Mouse (Mus musculus) small intestine, adult 2 months (tissue): Measurements from ENCODE around the gene Ncoa5. TPM values are rescaled to one million over a fixed set of nuclear protein-coding genes. Genes with fewer than 3 reads are reported as not detected.
A peak's percentile ranks its signal among the peaks of the same experiment; 100 is the strongest.

ENCODE experiments used
- H3K27ac ChIP-seq: fragments of 200-500 bp; 2 replicates; pipeline ENCODE4 v1.5.1; 2012; ENCODE audit warnings: low read depth, low read length, control low read depth, inconsistent platforms; ENCODE audit not compliant: insufficient read depth
- H3K27me3 ChIP-seq: fragments of 200-500 bp; 2 replicates; pipeline ENCODE4 v1.6.1; 2012; ENCODE audit warnings: mild to moderate bottlenecking, moderate library complexity, low read length, inconsistent platforms; ENCODE audit not compliant: control insufficient read depth, insufficient read depth
- H3K36me3 ChIP-seq: fragments of 200-500 bp; 2 replicates; pipeline ENCODE4 v1.6.1; 2012; ENCODE audit warnings: mild to moderate bottlenecking, low read length, control low read depth, inconsistent platforms; ENCODE audit not compliant: control insufficient read depth, insufficient read depth
- H3K4me1 ChIP-seq: fragments of 200-500 bp; 2 replicates; pipeline ENCODE4 v1.6.1; 2012; ENCODE audit warnings: low read length, inconsistent platforms, mixed read lengths; ENCODE audit not compliant: control insufficient read depth, insufficient read depth, insufficient read length
- H3K4me3 ChIP-seq: fragments of 200-500 bp; 2 replicates; pipeline ENCODE4 v1.5.1; 2012; ENCODE audit warnings: low read depth, mild to moderate bottlenecking, control low read depth, inconsistent platforms, low read length, moderate library complexity
- CTCF ChIP-seq: fragments of 200-500 bp; IDR thresholded peaks from 2 replicates; pipeline ENCODE4 v1.5.1; 2012; ENCODE audit warnings: low read depth, mild to moderate bottlenecking, control low read depth, inconsistent platforms, low read length, moderate library complexity, mixed read lengths; ENCODE audit not compliant: insufficient replicate concordance, insufficient read length; ENCODE audit errors: extremely low read depth
- POLR2A ChIP-seq: fragments of 200-500 bp; IDR thresholded peaks from 2 replicates; pipeline ENCODE4 v1.6.1; 2012; ENCODE audit warnings: low read depth, mild to moderate bottlenecking, control low read depth, inconsistent platforms, low read length, moderate library complexity
- WGBS: fragments of 180-500 bp; shearing (Covaris S2); methylation state at CpG from one replicate; pipeline ENCODE4 v1.1.7; 2018; 5-methylcytosine and 5-hydroxymethylcytosine counted together
- polyA plus RNA-seq: library from polyadenylated mRNA; depleted of rRNA; stranded (reverse); fragments of >200 nt; gene quantifications from 2 replicates; pipeline ENCODE4 v1.2.3, GENCODE M21; 2012; rRNA removed

Gene Ncoa5
- polyA plus RNA-seq: 8.6 and 16.5 TPM in 2 replicates

DNA sequence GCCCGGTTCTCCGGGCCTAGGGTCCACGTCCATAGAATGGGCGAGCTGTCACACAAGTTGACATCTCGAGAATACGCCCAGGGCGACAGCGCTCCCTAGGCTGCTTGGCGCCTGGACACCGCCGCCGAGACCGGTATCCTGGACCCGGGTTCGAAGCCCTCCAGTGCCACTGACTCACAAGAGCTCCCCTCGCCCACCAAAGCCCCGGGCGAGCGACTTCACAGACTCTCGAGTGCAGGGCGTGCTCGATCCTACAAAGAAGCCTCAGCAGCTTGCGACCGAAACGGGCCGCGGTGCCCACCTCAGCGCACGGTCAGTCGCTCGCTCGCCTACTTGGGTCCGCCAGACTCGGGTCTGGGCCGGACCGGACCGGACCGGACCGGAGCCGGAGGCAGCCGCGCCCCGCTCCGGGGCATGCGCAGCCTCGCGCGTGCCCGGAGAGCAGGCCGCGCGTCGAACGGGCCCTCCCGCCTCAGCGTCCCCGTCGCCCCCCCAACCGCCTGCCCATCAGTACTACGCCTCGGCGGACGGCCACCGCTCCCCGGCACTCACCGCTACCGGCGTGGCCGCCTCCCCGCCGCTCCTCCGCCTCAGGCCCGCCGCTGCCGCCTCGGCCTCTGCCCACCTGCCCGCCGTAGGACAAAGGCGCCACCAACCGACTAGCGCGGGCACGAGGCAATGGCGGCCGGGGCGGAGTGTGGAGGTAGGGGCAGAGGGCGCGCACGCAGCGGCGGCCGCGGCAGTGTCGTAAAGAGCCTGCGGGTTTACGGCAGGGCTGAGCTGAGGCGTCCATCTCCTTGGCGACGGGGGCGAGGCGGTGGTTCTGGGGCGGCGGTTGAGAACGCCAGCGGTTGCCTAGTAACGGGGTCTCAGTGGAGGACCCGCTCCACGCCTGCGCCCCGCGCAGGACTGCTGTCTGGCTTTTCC is at the start of gene Ncoa5:
Gene Ncoa5, minus strand, starts transcription at position 737 of the 927 bp plus-strand sequence.
- no peaks in the 10 kb centered on the region for H3K27me3 ChIP-seq
- peak within 1 kb of the TSS; percentile 95 for H3K4me3 ChIP-seq
- no peaks in the 10 kb centered on the region for H3K36me3 ChIP-seq
- peak within 1 kb of the TSS; percentile 62 for H3K27ac ChIP-seq
- under 1% methylated on average over 103 of the region's 111 CpGs for WGBS
- TF ChIP-seq CTCF (0 out of 2 replicates have a peak, but pooled peaks have one; percentile 9), POLR2A (peak; percentile 67; the same call in 1 of the 2 replicates)
- H3K4me1 ChIP-seq: no peaks in the 10 kb centered on the region

DNA sequence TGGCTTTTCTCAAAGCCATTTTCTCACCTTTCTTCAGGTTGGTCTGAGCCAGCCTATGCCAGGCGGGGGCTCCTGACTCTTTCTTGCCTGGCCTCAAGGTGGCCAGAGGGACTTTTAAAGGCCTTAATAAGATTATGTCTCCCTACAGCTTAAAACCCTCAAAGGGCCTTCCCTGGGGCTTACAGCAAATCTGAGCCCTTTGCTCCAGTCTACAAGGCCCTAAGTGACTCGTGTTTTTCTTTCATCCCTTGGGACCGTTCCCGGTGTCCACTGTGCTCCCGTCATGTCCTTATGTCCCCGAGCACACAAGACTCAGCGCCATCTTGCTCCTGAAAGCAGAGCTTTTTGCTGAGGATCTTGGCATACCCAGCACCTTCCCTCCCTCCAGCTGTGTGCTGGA is 46.6 kb upstream of the Ncoa5 start:
- no peak overlapping the region for H3K4me3 ChIP-seq
- TF ChIP-seq POLR2A: no peak
- TF ChIP-seq CTCF: no peak
- no peaks in the 10 kb centered on the region for H3K36me3 ChIP-seq
- no peak overlapping the region for H3K27ac ChIP-seq
- peaks cover 20% of the 10 kb centered on the region; the same call in 1 of the 2 replicates for H3K27me3 ChIP-seq
- 21% methylated on average over 7 of the region's 7 CpGs for WGBS
- H3K4me1 ChIP-seq: no peaks in the 10 kb centered on the region

DNA sequence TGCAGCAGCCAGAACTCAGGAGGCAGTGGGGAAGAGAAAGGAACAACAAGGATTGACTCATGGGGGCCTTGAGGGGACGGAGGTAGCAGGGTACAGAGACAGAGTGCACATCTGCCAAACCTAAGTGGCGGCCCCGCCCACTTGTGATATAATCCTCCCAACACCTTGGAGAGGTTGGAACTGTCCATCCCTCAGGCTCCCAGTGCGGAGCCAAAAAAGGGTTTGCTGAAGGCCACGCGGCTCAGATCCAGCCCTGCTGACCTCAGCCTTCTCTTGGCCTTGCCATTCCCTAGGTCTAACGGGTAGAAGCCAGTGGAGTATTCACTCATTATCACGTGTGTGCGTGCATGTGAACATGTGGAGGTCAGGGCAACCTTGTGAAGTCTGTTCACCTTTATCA is 46.0 kb upstream of the Ncoa5 start:
- Histone ChIP-seq H3K36me3 (no peaks in the 10 kb centered on the region), H3K4me3 (no peak overlapping the region), H3K27me3 (peaks cover 20% of the 10 kb centered on the region; the same call in 1 of the 2 replicates), H3K27ac (no peak overlapping the region), H3K4me1 (no peaks in the 10 kb centered on the region)
- WGBS: 22% methylated on average over 9 of the region's 9 CpGs
- no peak for TF ChIP-seq CTCF
- no peak for TF ChIP-seq POLR2A

DNA sequence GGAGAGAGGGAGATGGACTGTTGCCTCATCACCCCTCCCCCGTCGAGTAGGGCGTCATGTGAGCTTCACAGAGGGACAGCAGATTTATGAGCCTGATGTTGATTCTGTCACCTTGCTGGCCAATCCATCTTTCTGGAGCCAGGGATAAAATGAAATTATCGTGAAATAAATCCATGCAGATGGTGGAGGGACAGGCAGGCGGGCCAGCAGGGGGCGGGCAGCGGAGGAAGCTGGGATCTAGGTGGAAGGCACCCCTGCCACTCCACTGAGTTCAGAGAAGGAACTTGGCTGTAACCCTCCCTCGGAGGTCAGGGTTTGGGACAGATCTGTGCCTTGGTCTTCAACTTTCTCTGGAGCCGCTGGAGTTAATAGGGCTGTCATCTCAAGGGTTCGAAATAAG is 43.9 kb upstream of the Ncoa5 start:
- H3K36me3 ChIP-seq: no peaks in the 10 kb centered on the region
- H3K4me1 ChIP-seq: no peaks in the 10 kb centered on the region
- WGBS: 21% methylated on average over 10 of the region's 10 CpGs
- H3K27me3 ChIP-seq: peaks cover 20% of the 10 kb centered on the region; the same call in 1 of the 2 replicates
- TF ChIP-seq CTCF (no peak), POLR2A (no peak)
- no peak overlapping the region for H3K4me3 ChIP-seq
- no peak overlapping the region for H3K27ac ChIP-seq

DNA sequence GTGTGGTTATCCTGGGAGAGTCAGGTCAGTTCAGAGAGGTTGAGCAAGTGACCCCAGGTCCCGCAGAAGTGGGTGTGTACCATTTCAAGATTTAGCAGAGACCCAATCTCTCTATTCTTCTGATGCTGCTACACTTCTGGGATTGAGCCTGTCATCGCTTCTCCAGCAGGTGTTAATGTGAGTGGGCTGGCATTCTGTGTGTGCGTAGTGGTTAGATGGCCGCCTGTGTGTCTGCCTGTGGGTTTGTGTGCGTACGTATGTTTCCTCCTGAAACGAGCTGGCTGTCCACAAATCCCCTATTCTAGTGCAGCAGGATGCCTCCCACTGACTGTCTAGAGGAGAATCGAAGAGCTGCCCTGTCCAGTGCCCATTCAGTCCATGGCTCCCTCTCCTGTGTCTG is 43.4 kb upstream of the Ncoa5 start:
- Histone ChIP-seq H3K4me1 (no peaks in the 10 kb centered on the region), H3K4me3 (no peak overlapping the region), H3K27ac (no peak overlapping the region), H3K27me3 (peaks cover 20% of the 10 kb centered on the region; the same call in 1 of the 2 replicates), H3K36me3 (no peaks in the 10 kb centered on the region)
- TF ChIP-seq CTCF (no peak), POLR2A (no peak)
- 58% methylated on average over 8 of the region's 8 CpGs for WGBS

DNA sequence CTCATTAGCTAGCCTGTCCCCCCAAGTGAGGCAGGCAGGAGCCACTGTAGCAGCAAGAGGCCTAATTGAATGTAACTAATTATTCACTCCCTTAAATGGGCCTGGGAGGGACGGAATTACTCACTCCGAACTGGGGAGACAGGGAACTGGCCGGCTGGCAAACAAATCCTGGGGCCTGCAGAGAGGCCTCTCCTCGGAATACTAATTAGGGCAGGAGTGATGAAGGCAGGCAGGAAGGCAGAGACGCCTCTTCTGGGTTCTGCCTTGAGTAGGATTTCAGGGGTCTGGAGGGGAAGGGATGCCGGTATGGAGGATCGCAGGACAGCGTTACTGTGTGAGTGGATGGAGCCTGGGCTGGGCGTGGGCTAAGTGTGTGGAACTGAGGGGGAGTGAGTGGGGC is 42.4 kb upstream of the Ncoa5 start:
- Histone ChIP-seq H3K27ac (no peak overlapping the region), H3K4me1 (no peaks in the 10 kb centered on the region), H3K4me3 (no peak overlapping the region), H3K27me3 (peaks cover 20% of the 10 kb centered on the region; the same call in 1 of the 2 replicates), H3K36me3 (no peaks in the 10 kb centered on the region)
- TF ChIP-seq CTCF (no peak), POLR2A (no peak)
- 16% methylated on average over 9 of the region's 9 CpGs for WGBS

DNA sequence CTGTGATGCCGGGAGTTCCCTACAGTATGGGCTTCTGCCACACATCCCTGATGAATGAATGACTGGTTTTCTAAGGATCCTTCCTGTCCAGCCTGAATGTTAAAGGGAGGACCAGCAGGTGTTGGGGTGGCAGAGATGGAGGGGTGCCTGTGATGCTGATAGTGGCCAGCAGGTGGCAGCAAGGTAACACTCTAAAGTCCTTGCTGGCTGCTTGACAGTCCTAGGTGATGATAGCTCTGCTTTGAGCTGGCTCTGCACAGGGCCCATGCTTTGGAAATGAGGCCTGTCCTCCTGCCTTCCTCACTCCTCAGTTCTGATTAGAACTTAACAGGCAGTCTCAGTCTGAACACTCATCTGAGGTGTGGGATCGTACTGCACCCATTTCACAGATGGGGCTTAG is 40.3 kb upstream of the Ncoa5 start:
- Histone ChIP-seq H3K4me1 (no peaks in the 10 kb centered on the region), H3K4me3 (no peak overlapping the region), H3K27ac (no peak overlapping the region), H3K36me3 (no peaks in the 10 kb centered on the region), H3K27me3 (peaks cover 20% of the 10 kb centered on the region; the same call in 1 of the 2 replicates)
- TF ChIP-seq POLR2A (no peak), CTCF (peak; percentile 90; the same call in 1 of the 2 replicates)
- 43% methylated on average over 2 of the region's 2 CpGs for WGBS
